Mouse (Mus musculus) G1E (cell line): ENCODE results near the gene Ipo9. TPM values are rescaled to one million over a fixed set of nuclear protein-coding genes. Genes with fewer than 3 reads are reported as not detected.

Experiments used
- ATAC-seq: 2 replicates; pipeline ENCODE4 v1.8.0; 2016; ENCODE audit warnings: mild to moderate bottlenecking; ENCODE audit not compliant: insufficient number of reproducible peaks, poor library complexity, low FRiP score, severe bottlenecking; ENCODE audit errors: extremely low read depth
- DNase-seq: peaks from one replicate; pipeline ENCODE4 v3.0.0; 2012; ENCODE audit warnings: low spot score
- H3K27me3 ChIP-seq: 2 replicates; pipeline ENCODE4 v1.6.1; 2012; ENCODE audit warnings: mild to moderate bottlenecking, low read length, inconsistent platforms; ENCODE audit not compliant: insufficient read depth
- H3K36me3 ChIP-seq: replicated peaks from 2 replicates; pipeline ENCODE3; 2012; ENCODE audit warnings: mild to moderate bottlenecking, inconsistent platforms
- H3K4me1 ChIP-seq: 2 replicates; pipeline ENCODE4 v1.6.1; 2012; ENCODE audit warnings: low read depth, low read length, inconsistent platforms, mixed read lengths; ENCODE audit not compliant: insufficient read depth
- H3K4me3 ChIP-seq: 2 replicates; pipeline ENCODE4 v1.5.1; 2012; ENCODE audit warnings: low read depth, mild to moderate bottlenecking, inconsistent platforms, low read length, moderate library complexity, mixed read lengths
- H3K9me3 ChIP-seq: replicated peaks from 2 replicates; pipeline ENCODE4 v1.6.1; 2012; ENCODE audit warnings: inconsistent platforms
- CTCF ChIP-seq: IDR thresholded peaks from 2 replicates; pipeline ENCODE4 v1.5.1; 2012; ENCODE audit warnings: low read depth, low read length, inconsistent platforms, mixed read lengths
- GATA1 ChIP-seq: IDR thresholded peaks from 2 replicates; pipeline ENCODE4 v1.6.1; 2012; ENCODE audit warnings: borderline replicate concordance, low read length, inconsistent platforms, mixed read lengths
- GATA2 ChIP-seq: IDR thresholded peaks from 2 replicates; pipeline ENCODE4 v1.6.1; 2012; ENCODE audit warnings: low read depth, low read length, inconsistent platforms, borderline replicate concordance
- POLR2AphosphoS5 ChIP-seq: IDR thresholded peaks from 2 replicates; pipeline ENCODE4 v1.6.1; 2012; ENCODE audit warnings: low read depth, low read length, inconsistent platforms; ENCODE audit not compliant: insufficient replicate concordance
- TAL1 ChIP-seq: conservative IDR thresholded peaks from 2 replicates; pipeline ENCODE4 v1.6.1; 2012; ENCODE audit warnings: low read depth, low read length, inconsistent platforms, mixed read lengths
- polyA plus RNA-seq: library from polyadenylated mRNA; stranded (reverse); fragments of >175 nt; gene quantifications from 2 replicates; pipeline ENCODE4 v1.2.3, GENCODE M21; 2012
- total RNA-seq, 2 experiments: library from RNA; stranded (forward) in 1 of 2; stranded (reverse) in 1 of 2; fragments of 200-1000 nt in 1 of 2; fragments of >200 nt in 1 of 2; fragmentation: Nextera tagmentation in 1 of 2; gene quantifications; 2 replicates each; pipeline ENCODE4 v1.2.3; 2014 to 2017

Ipo9 gene
- total and polyA plus RNA-seq, 3 experiments: 14.4 to 109 (median 63.8) TPM

- Histone ChIP-seq H3K9me3 (no peaks in the 10 kb centered on the region), H3K4me1 (peaks cover 3% of the 10 kb centered on the region; the same call in 1 of the 2 replicates), H3K27me3 (peaks cover 26% of the 10 kb centered on the region), H3K4me3 (no peak overlapping the region), H3K36me3 (no peaks in the 10 kb centered on the region)
- no peak for ATAC-seq
- no peak for DNase-seq
- TF ChIP-seq TAL1 (no peak), CTCF (no peak), GATA1 (no peak), GATA2 (no peak), POLR2AphosphoS5 (no peak)
Measured at GRCm38 (mm10) chr1:135467462-135467861, 37.2 kb upstream of the Ipo9 start.

GRCm38 (mm10) chr1:135466935-135467334 lies 36.6 kb upstream of the Ipo9 start:
- TF ChIP-seq CTCF: no peak
- TF ChIP-seq TAL1: no peak
- no peak for TF ChIP-seq GATA1
- no peak for TF ChIP-seq GATA2
- no peak for TF ChIP-seq POLR2AphosphoS5
- ATAC-seq (no peak), DNase-seq (no peak)
- Histone ChIP-seq H3K4me3 (no peak overlapping the region), H3K4me1 (peaks cover 3% of the 10 kb centered on the region; the same call in 1 of the 2 replicates), H3K27me3 (peaks cover 23% of the 10 kb centered on the region), H3K9me3 (no peaks in the 10 kb centered on the region), H3K36me3 (no peaks in the 10 kb centered on the region)

DNA sequence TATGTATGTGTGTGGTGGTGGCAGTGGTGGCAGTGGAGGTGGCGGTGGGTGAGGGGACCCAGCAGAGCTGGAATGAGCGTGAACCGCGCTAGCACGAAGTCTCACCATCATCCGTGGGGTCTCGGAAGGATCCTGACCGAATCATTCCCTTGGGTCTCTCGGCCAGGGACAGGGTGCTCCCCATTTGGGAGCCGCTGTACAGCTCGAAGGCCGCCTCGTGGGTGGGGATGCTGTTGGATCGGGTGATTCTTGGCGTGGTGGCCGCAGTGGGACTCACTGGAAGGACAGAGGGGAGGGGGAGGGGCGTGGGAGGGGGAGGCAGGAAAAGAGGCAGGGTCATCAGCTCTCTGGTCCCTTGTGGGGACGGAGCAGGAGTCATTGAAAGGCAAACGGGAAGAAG lies 35.4 kb upstream of the Ipo9 start:
- H3K27me3 ChIP-seq: peaks cover 15% of the 10 kb centered on the region
- no peak for ATAC-seq
- no peak for DNase-seq
- H3K4me3 ChIP-seq: no peak overlapping the region
- no peak for TF ChIP-seq GATA1
- TF ChIP-seq CTCF: no peak
- TF ChIP-seq GATA2: no peak
- no peak for TF ChIP-seq POLR2AphosphoS5
- no peak for TF ChIP-seq TAL1
- no peaks in the 10 kb centered on the region for H3K36me3 ChIP-seq
- no peaks in the 10 kb centered on the region for H3K9me3 ChIP-seq
- peaks cover 3% of the 10 kb centered on the region; the same call in 1 of the 2 replicates for H3K4me1 ChIP-seq

GRCm38 (mm10) chr1:135462736-135463135 lies 32.4 kb upstream of the Ipo9 start:
- Histone ChIP-seq H3K36me3 (no peaks in the 10 kb centered on the region), H3K27me3 (peaks cover 10% of the 10 kb centered on the region)
- no peak for ATAC-seq

GRCm38 (mm10) chr1:135462304-135462703 lies 32.0 kb upstream of the Ipo9 start:
- H3K36me3 ChIP-seq: no peaks in the 10 kb centered on the region
- H3K4me3 ChIP-seq: no peak overlapping the region
- TF ChIP-seq GATA2: no peak
- TF ChIP-seq GATA1: no peak
- no peak for TF ChIP-seq TAL1
- TF ChIP-seq CTCF: no peak
- no peak for TF ChIP-seq POLR2AphosphoS5
- no peaks in the 10 kb centered on the region for H3K9me3 ChIP-seq
- peaks cover 7% of the 10 kb centered on the region for H3K27me3 ChIP-seq
- DNase-seq (no peak), ATAC-seq (no peak)
- peaks cover 3% of the 10 kb centered on the region; the same call in 1 of the 2 replicates for H3K4me1 ChIP-seq

More at GRCm38 (mm10) chr1:135462736-135463135, 32.4 kb upstream of the Ipo9 start:
- Histone ChIP-seq H3K4me1 (peaks cover 3% of the 10 kb centered on the region; the same call in 1 of the 2 replicates), H3K4me3 (no peak overlapping the region), H3K9me3 (no peaks in the 10 kb centered on the region)
- no peak for DNase-seq
- no peak for TF ChIP-seq TAL1
- TF ChIP-seq CTCF: no peak
- no peak for TF ChIP-seq POLR2AphosphoS5
- TF ChIP-seq GATA2: no peak

DNA sequence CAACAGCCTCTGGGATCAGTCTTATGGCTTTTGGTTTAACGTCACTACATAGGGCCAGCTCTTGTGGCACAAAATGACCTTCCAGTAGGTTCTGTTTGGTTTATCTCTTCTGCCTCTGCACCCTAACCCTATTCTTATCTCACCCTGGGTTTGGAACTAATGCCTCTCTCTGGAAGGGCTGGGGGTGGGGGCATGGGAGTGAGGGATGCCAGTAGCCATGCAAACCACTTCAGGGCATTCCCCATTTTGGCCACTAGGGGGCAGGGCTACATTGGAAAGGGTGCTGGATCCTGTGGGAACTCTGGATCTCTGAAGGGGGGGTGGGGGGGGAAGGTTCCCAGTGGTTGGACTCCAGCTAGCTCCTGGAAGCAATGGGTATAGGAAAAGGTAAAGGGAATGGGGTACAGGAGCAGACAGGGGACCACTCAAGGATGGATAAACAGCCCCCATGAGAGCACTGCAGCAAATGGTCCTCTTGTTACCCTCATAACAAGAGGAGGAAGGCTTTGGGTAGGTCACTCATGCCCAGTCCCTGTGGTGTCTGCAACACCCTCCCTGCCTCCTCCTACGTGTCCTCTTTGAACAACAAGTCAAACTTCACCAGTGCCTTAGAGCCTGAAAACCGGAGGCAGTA lies 30.9 kb upstream of the Ipo9 start:
- peak; percentile 47 for DNase-seq
- Histone ChIP-seq H3K27me3 (peaks cover 7% of the 10 kb centered on the region), H3K4me3 (no peak overlapping the region), H3K36me3 (no peaks in the 10 kb centered on the region), H3K9me3 (no peaks in the 10 kb centered on the region), H3K4me1 (no peaks in the 10 kb centered on the region)
- ATAC-seq: no peak
- TF ChIP-seq CTCF (peak; percentile 57; the same call in 1 of the 2 replicates), TAL1 (no peak)

DNA sequence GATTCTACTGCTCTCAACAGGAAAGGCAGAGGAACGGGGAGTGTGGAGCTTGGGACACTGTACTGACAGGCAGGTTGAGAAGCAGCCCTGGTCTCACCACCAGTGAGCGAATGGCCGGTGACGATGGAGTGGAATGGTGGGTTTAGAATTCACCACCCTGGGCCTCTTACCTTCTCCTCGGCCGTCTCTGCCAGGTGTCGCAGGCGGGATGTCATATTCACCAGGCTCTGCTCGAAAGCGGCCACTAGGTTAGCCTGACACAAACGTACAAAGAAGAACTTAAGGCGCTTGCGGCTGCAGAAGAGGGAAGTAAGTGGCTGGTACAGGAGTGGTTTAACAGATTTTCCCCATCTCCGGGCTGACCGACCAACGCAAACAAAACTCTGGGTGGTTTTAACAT lies 30.2 kb upstream of the Ipo9 start:
- no peaks in the 10 kb centered on the region for H3K36me3 ChIP-seq
- H3K9me3 ChIP-seq: no peaks in the 10 kb centered on the region
- H3K27me3 ChIP-seq: peaks cover 7% of the 10 kb centered on the region
- no peak for TF ChIP-seq CTCF
- TF ChIP-seq POLR2AphosphoS5: no peak
- no peak for TF ChIP-seq GATA1
- no peak for TF ChIP-seq GATA2
- no peak for TF ChIP-seq TAL1
- DNase-seq (no peak), ATAC-seq (no peak)
- H3K4me1 ChIP-seq: no peaks in the 10 kb centered on the region
- H3K4me3 ChIP-seq: no peak overlapping the region
